8 mouse cellular contexts compared by ENCODE assay signal in the genomic region with DNA sequence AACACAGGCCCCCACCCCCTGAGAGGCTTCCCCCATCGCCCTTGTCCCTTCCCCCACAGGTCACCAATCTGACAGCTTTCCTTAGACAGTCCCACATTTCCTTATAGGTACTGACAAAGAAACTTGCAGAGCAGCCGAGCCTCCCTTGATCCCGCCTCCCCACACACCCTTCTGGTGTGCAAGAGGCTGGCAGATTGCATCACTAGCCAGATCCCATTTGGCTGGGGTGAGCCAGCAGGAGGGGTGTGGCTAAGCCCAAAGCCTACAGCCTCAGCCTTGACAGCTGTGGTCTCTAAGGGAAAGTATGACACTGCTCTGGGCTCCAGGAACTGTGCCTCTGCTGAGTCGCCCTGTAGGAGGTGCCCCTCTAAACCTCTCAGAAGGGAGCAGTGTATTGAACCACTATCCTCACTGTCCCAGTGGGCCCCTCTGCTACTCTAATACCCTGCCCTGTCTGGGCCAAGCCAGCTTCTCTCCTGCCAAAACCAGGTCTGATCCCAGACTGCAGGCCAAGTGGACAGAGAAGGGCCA. TPM values are rescaled to one million over a fixed set of nuclear protein-coding genes. Genes with fewer than 3 reads are reported as not detected.
A peak's percentile ranks its signal among the peaks of the same experiment; 100 is the strongest.
DNase-seq lines count a peak whose midpoint lies in the region; ATAC-seq and TF ChIP-seq lines count a peak whose summit lies in the region.

No protein-coding gene starts in this region.

- no peak for TF ChIP-seq CTCF in Patski (IDR thresholded peaks at IDR 0.05)

- H3K27ac ChIP-seq in hindbrain, embryonic 12.5 days, result peak overlapping the region; percentile 71

- WGBS in hindbrain, embryonic 12.5 days, result 10% methylated on average over 4 of the region's 4 CpGs

- peaks cover 45% of the 10 kb centered on the region for H3K4me1 ChIP-seq in hindbrain, embryonic 12.5 days

- H3K9me3 ChIP-seq in hindbrain, embryonic 12.5 days (replicated peaks), result no peaks in the 10 kb centered on the region

- peak; percentile 37 for ATAC-seq in Patski
- ATAC-seq in hindbrain, embryonic 12.5 days (ENCODE audit: low FRiP score), result peak; percentile 81

- no peak overlapping the region for H3K4me3 ChIP-seq in hindbrain, embryonic 12.5 days

- in situ Hi-C loops in Patski (cut with MboI; ENCODE audit: low pct_unique_long_range_greater_than_20kb), result no loop called here

- H3K4me2 ChIP-seq in hindbrain, embryonic 12.5 days (replicated peaks), result peak overlapping the region; percentile 22

- peak overlapping the region; percentile 32; the same call in 1 of the 2 replicates for H3K9ac ChIP-seq in hindbrain, embryonic 12.5 days

- POLR2A ChIA-PET in Patski (lab: Charles Lee), result interaction anchor here (0.7 to 1.0 kb wide), 2 partner anchors 9 to 16 kb away, joined by 3 to 4 read pairs; partner anchors contain the start of gene Slc7a5

- no peaks in the 10 kb centered on the region for H3K27me3 ChIP-seq in Patski
- H3K27me3 ChIP-seq in hindbrain, embryonic 12.5 days, result no peaks in the 10 kb centered on the region

- CTCF ChIA-PET in Patski (lab: Charles Lee), result interaction anchor here (1.0 to 2.1 kb wide), 7 partner anchors 9 to 48 kb away, joined by 3 to 11 read pairs (median 3); no protein-coding TSS in a partner anchor

- H3K36me3 ChIP-seq in hindbrain, embryonic 12.5 days, result no peaks in the 10 kb centered on the region

- DNase-seq in Patski (ENCODE audit: low read depth, low spot score), result peak; percentile 68
- peak; percentile 74 to 77 for DNase-seq in cerebellum, postnatal 10 days
- peak; percentile 60 to 69 for DNase-seq in frontal cortex, postnatal 14 days (ENCODE audit: low spot score in 2 of 2)
- DNase-seq in layer of hippocampus, postnatal 14 days (ENCODE audit: low spot score in 2 of 2), result peak; percentile 64 to 70
- DNase-seq in lung, postnatal 10 days, result peak; percentile 92
- DNase-seq in retina, postnatal 7 days (ENCODE audit: low read depth, low spot score), result peak; percentile 61
- DNase-seq in urinary bladder, postnatal 25 days (ENCODE audit: low spot score), result peak; percentile 67

RNA-seq across cellular contexts. Expression of gene Slc7a5, which starts 9.0 kb away (rescaled TPM):
- 164 TPM for polyA plus RNA-seq in Patski (2021)
- 29.4 and 33.2 TPM in 2 replicates for polyA plus RNA-seq in hindbrain, embryonic 12.5 days (2016; fragmentation: Nextera tagmentation; extraction: Ambion mirVana)
- total RNA-seq in layer of hippocampus, postnatal 14 days (2021), result 100 to 1,000 TPM; 133 to 140 TPM

RNA-seq across cellular contexts. Expression of gene Car5a, which starts 46.2 kb away (rescaled TPM):
- polyA plus RNA-seq in Patski (2021), result not detected
- polyA plus RNA-seq in hindbrain, embryonic 12.5 days (2016; fragmentation: Nextera tagmentation; extraction: Ambion mirVana), result 0.18 TPM in 1 of 2 replicates, not detected in the other
- not detected for total RNA-seq in layer of hippocampus, postnatal 14 days (2021)

RNA-seq across cellular contexts. Expression of gene Banp, which starts 51.1 kb away (rescaled TPM):
- polyA plus RNA-seq in Patski (2021), result 45.2 TPM
- polyA plus RNA-seq in hindbrain, embryonic 12.5 days (2016; fragmentation: Nextera tagmentation; extraction: Ambion mirVana), result 48.3 and 57.3 TPM in 2 replicates
- total RNA-seq in layer of hippocampus, postnatal 14 days (2021), result 10 to 100 TPM; 27.1 to 43.0 TPM
